ENCODE assay signal across 9 mouse cellular contexts in genomic region chr3:99240213-99240720, GRCm38 (mm10). TPM values are rescaled to one million over a fixed set of nuclear protein-coding genes. Genes with fewer than 3 reads are reported as not detected.
DNase-seq lines count a peak whose midpoint lies in the region; ATAC-seq lines count a peak whose summit lies in the region.
"Had no signal": no experiment of that assay in that cellular context is flagged by ENCODE, and none has a peak within 500 bp of the region (broad histone marks: within the 10 kb centered on the region; RNA-seq: fewer than 3 reads in every experiment).

Gene Tbx15 (plus strand): TSS chr3:99240381.

- no peak for ATAC-seq in megakaryocyte, adult 5-6 weeks (ENCODE audit: poor library complexity, severe bottlenecking)
- no peak for ATAC-seq in forebrain, embryonic 14.5 days
- no peak for ATAC-seq in intestine, embryonic 16.5 days
- ATAC-seq in stomach, embryonic 14.5 days (ENCODE audit: insufficient number of reproducible peaks, insufficient read depth, low FRiP score, low read depth) = 0 out of 2 replicates have a peak, but pooled peaks have one; percentile 33

- no peaks in the 10 kb centered on the region for H3K36me3 ChIP-seq in megakaryocyte, embryonic 14.5 days (replicated peaks; ENCODE audit: low read length)
- H3K36me3 ChIP-seq in forebrain, embryonic 14.5 days (ENCODE audit: control insufficient read depth, insufficient read depth, low read length) = no peaks in the 10 kb centered on the region
- no peaks in the 10 kb centered on the region for H3K36me3 ChIP-seq in intestine, embryonic 16.5 days (ENCODE audit: control insufficient read depth, insufficient read depth, low read length)
- H3K36me3 ChIP-seq in stomach, embryonic 14.5 days (ENCODE audit: control insufficient read depth, insufficient read depth, low read length) = no peaks in the 10 kb centered on the region

- no peak for DNase-seq in forebrain, embryonic 14.5 days (ENCODE audit: low spot score)
- no peak for DNase-seq in cerebellum, adult 8-10 months
- no peak for DNase-seq in adrenal gland, postnatal 36 days
- DNase-seq in left cerebral cortex, postnatal 25 days (ENCODE audit: low spot score in 2 of 2) = no peak
- DNase-seq: lung, adult 18-20 months had no signal

- WGBS in forebrain, embryonic 14.5 days = 0% methylated on average over 20 of the region's 20 CpGs
- WGBS in intestine, embryonic 16.5 days = 2% methylated on average over 17 of the region's 20 CpGs
- WGBS in stomach, embryonic 14.5 days = under 1% methylated on average over 20 of the region's 20 CpGs

- H3K4me2 ChIP-seq in forebrain, embryonic 14.5 days (ENCODE audit: low read length) = 0 out of 2 replicates have a peak within 1 kb of the TSS, but pooled peaks have one; percentile 12
- no peak within 1 kb of the TSS for H3K4me2 ChIP-seq in intestine, embryonic 16.5 days (ENCODE audit: low read depth, low read length)
- H3K4me2 ChIP-seq in stomach, embryonic 14.5 days (replicated peaks; ENCODE audit: low read depth, low read length) = no peak within 1 kb of the TSS

- H3K9ac ChIP-seq in forebrain, embryonic 14.5 days (ENCODE audit: low read length) = no peak within 1 kb of the TSS
- no peak within 1 kb of the TSS for H3K9ac ChIP-seq in intestine, embryonic 16.5 days (ENCODE audit: low read depth, low read length)
- H3K9ac ChIP-seq in stomach, embryonic 14.5 days (replicated peaks; ENCODE audit: low read depth, low read length) = no peak within 1 kb of the TSS

- peaks cover 96% of the 10 kb centered on the region for H3K27me3 ChIP-seq in megakaryocyte, embryonic 14.5 days (replicated peaks)
- H3K27me3 ChIP-seq in forebrain, embryonic 14.5 days (replicated peaks; ENCODE audit: control insufficient read depth, insufficient read depth, low read length) = peaks cover 95% of the 10 kb centered on the region
- peaks cover 79% of the 10 kb centered on the region for H3K27me3 ChIP-seq in intestine, embryonic 16.5 days (replicated peaks; ENCODE audit: control insufficient read depth, insufficient read depth, low read length)
- peaks cover 74% of the 10 kb centered on the region for H3K27me3 ChIP-seq in stomach, embryonic 14.5 days (ENCODE audit: control insufficient read depth, insufficient read depth, low read length)

- intact Hi-C loops in left cerebral cortex, postnatal 25 days (cut with DNase I) = no loop called here

- H3K4me1 ChIP-seq in megakaryocyte, embryonic 14.5 days = peaks cover 22% of the 10 kb centered on the region
- no peaks in the 10 kb centered on the region for H3K4me1 ChIP-seq in forebrain, embryonic 14.5 days (ENCODE audit: control insufficient read depth, insufficient read depth, low read length)
- H3K4me1 ChIP-seq in intestine, embryonic 16.5 days (ENCODE audit: control insufficient read depth, insufficient read depth, low read length) = no peaks in the 10 kb centered on the region
- H3K4me1 ChIP-seq in stomach, embryonic 14.5 days (ENCODE audit: control insufficient read depth, insufficient read depth, low read length) = no peaks in the 10 kb centered on the region

- H3K9me3 ChIP-seq in megakaryocyte, embryonic 14.5 days = no peaks in the 10 kb centered on the region
- no peaks in the 10 kb centered on the region for H3K9me3 ChIP-seq in forebrain, embryonic 14.5 days (replicated peaks; ENCODE audit: control insufficient read depth, low read length)
- no peaks in the 10 kb centered on the region for H3K9me3 ChIP-seq in intestine, embryonic 16.5 days (ENCODE audit: control insufficient read depth, low read length)
- H3K9me3 ChIP-seq in stomach, embryonic 14.5 days (ENCODE audit: control insufficient read depth, low read depth, low read length) = no peaks in the 10 kb centered on the region

- no peak within 1 kb of the TSS for H3K27ac ChIP-seq in forebrain, embryonic 14.5 days (ENCODE audit: low read depth, low read length)
- no peak within 1 kb of the TSS for H3K27ac ChIP-seq in intestine, embryonic 16.5 days (ENCODE audit: low read length)
- no peak within 1 kb of the TSS for H3K27ac ChIP-seq in stomach, embryonic 14.5 days (ENCODE audit: low read length)

- H3K4me3 ChIP-seq in megakaryocyte, embryonic 14.5 days (replicated peaks) = peak within 1 kb of the TSS; percentile 86
- 0 out of 2 replicates have a peak within 1 kb of the TSS, but pooled peaks have one; percentile 6 for H3K4me3 ChIP-seq in forebrain, embryonic 14.5 days (ENCODE audit: low read depth, low read length)
- peak within 1 kb of the TSS; percentile 15; the same call in 1 of the 2 replicates for H3K4me3 ChIP-seq in intestine, embryonic 16.5 days (ENCODE audit: low read length)
- no peak within 1 kb of the TSS for H3K4me3 ChIP-seq in stomach, embryonic 14.5 days (ENCODE audit: low read depth, low read length)

RNA-seq across cellular contexts. Expression of gene Tbx15, which starts in this region (rescaled TPM):
- polyA plus RNA-seq in megakaryocyte, embryonic 14.5 days (2012; ENCODE audit: insufficient read depth, low replicate concordance) = not detected in 2 replicates
- total RNA-seq in megakaryocyte, adult 5-6 weeks (2015) = 0.16 TPM in 1 of 2 replicates, not detected in the other
- not detected in 2 replicates for total RNA-seq in megakaryocyte, adult 5-6 weeks (2017)
- 0.24 and 0.59 TPM in 2 replicates for polyA plus RNA-seq in forebrain, embryonic 14.5 days (2014; fragmentation: Nextera tagmentation; extraction: Ambion mirVana)
- polyA plus RNA-seq in intestine, embryonic 16.5 days (2015; fragmentation: Nextera tagmentation; extraction: Ambion mirVana) = 0.10 and 0.13 TPM in 2 replicates
- polyA plus RNA-seq in stomach, embryonic 14.5 days (2014; fragmentation: Nextera tagmentation; extraction: Ambion mirVana) = 0.13 TPM in 1 of 2 replicates, not detected in the other
- total RNA-seq in adrenal gland, postnatal 36 days (2021) = under 1 TPM; 0.17 to 0.49 TPM
- 1 to 10 TPM; 1.1 to 1.3 TPM for total RNA-seq in left cerebral cortex, postnatal 25 days (2021)

Comparison
In these comparisons a context has a peak if more than half of its experiments do, and no peak if none do; other contexts are left out.
1. Peak in ATAC-seq in stomach, embryonic 14.5 days; RNA of the gene not detected or under 1 TPM.